Mouse (Mus musculus): Measurements from ENCODE around the gene Tcf7l1. TPM values are rescaled to one million over a fixed set of nuclear protein-coding genes. Genes with fewer than 3 reads are reported as not detected.

The Tcf7l1 gene
- polyA plus RNA-seq, 1 experiment from 2014 or later: 17.5 TPM

DNA sequence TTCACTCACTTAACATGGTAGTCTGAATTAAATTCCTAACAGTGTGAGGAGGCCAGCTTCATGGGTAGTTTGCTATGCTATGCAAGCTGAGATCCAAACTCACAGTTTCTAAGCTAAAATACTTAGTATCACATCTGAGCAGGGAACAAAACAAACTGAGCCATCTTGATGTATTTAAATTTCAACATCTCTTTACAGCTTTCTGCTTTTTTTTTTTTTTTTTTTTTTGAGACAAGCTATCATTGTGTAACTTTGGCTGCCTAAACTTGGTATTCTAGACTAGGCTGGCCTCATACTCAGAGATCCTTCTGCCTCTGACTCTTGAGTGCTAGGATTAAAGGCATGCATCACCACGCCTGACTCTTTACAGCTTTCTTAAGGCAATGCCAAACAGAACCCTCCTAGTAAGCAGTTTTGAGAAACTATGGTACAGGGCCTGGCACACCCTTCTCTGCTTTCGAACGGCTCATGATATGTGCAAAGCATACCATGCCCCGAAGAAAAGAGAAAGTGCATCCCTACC lies 180.3 kb downstream of the Tcf7l1 start:
- no peaks in the 10 kb centered on the region for H3K4me1 ChIP-seq (ENCODE audit: insufficient read depth, low read depth, low read length)
- H3K4me3 ChIP-seq (ENCODE audit: low read depth, low read length): no peak overlapping the region
- peak overlapping the region; percentile 27; the same call in 1 of the 2 replicates for H3K27ac ChIP-seq (ENCODE audit: low read length)
- H3K27me3 ChIP-seq (replicated peaks; ENCODE audit: insufficient read depth, low read length): no peaks in the 10 kb centered on the region
- DNase-seq (ENCODE audit: low spot score) (peak; percentile 62), ATAC-seq (peak; percentile 60)
- H3K36me3 ChIP-seq (ENCODE audit: insufficient read depth, low read length): peaks cover 53% of the 10 kb centered on the region
- no peaks in the 10 kb centered on the region for H3K9me3 ChIP-seq (ENCODE audit: low read length)
- TF ChIP-seq EP300 (IDR thresholded peaks at IDR 0.05) (no peak), CTCF (IDR thresholded peaks at IDR 0.05) (no peak)
- H3K9ac ChIP-seq (replicated peaks; ENCODE audit: low read depth): no peak overlapping the region
- H3K4me2 ChIP-seq (replicated peaks; ENCODE audit: low read depth, low read length): no peak overlapping the region
- WGBS: 65% methylated on average over 4 of the region's 4 CpGs

DNA sequence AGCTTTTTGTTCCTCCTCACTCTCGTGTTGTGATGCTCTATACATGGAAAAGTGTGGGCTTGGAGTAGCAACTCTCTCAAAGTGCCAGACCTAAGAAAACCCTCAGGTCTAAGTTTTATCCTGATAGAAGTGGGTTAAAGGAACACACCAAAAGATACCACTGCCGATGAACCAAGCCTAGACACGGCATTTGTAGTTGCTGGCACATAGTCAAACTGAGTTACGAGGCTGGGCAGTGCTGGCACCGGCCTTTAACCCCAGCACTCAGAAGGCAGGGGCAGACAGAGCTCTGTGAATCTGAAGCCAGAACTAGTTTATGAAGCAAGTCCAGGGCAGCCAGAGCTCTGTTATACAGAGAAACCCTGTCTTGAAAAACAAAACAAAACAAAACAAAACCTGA lies 181.4 kb downstream of the Tcf7l1 start:
- Histone ChIP-seq H3K27ac (ENCODE audit: low read length) (no peak overlapping the region), H3K4me3 (ENCODE audit: low read depth, low read length) (no peak overlapping the region), H3K36me3 (ENCODE audit: insufficient read depth, low read length) (peaks cover 49% of the 10 kb centered on the region), H3K27me3 (replicated peaks; ENCODE audit: insufficient read depth, low read length) (no peaks in the 10 kb centered on the region), H3K4me2 (replicated peaks; ENCODE audit: low read depth, low read length) (no peak overlapping the region), H3K9ac (replicated peaks; ENCODE audit: low read depth) (no peak overlapping the region), H3K9me3 (ENCODE audit: low read length) (no peaks in the 10 kb centered on the region), H3K4me1 (ENCODE audit: insufficient read depth, low read depth, low read length) (no peaks in the 10 kb centered on the region)
- WGBS: 75% methylated on average over 5 of the region's 5 CpGs
- DNase-seq (ENCODE audit: low spot score) (no peak), ATAC-seq (no peak)
- TF ChIP-seq EP300 (IDR thresholded peaks at IDR 0.05) (no peak), CTCF (IDR thresholded peaks at IDR 0.05) (no peak)

DNA sequence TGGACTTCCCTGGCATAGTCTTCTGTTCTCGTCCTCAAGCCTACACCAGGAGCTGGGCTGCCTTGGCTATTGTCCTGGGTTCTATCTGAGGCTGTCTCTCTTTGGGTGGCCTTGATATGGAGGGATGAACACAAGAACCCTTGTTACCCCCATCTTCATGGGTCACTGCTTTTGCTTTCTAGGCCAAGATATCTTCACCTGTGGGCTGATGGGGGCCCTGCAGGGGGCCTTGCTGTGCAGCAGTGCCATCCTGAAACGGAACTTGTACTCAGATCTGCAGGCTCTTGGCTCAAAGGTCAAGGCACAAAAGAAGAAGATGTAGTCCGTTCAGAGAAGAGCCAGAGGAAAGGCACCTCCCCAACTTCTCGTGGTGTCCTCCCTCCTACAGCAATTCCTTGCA lies 182.0 kb downstream of the Tcf7l1 start:
- Histone ChIP-seq H3K4me2 (replicated peaks; ENCODE audit: low read depth, low read length) (no peak overlapping the region), H3K27me3 (replicated peaks; ENCODE audit: insufficient read depth, low read length) (no peaks in the 10 kb centered on the region), H3K27ac (ENCODE audit: low read length) (no peak overlapping the region), H3K36me3 (ENCODE audit: insufficient read depth, low read length) (peaks cover 49% of the 10 kb centered on the region), H3K9me3 (ENCODE audit: low read length) (no peaks in the 10 kb centered on the region), H3K9ac (replicated peaks; ENCODE audit: low read depth) (no peak overlapping the region), H3K4me3 (ENCODE audit: low read depth, low read length) (no peak overlapping the region), H3K4me1 (ENCODE audit: insufficient read depth, low read depth, low read length) (no peaks in the 10 kb centered on the region)
- ATAC-seq: no peak
- no peak for TF ChIP-seq EP300 (IDR thresholded peaks at IDR 0.05)
- no peak for TF ChIP-seq CTCF (IDR thresholded peaks at IDR 0.05)
- WGBS: 82% methylated on average over 4 of the region's 4 CpGs
- no peak for DNase-seq (ENCODE audit: low spot score)

DNA sequence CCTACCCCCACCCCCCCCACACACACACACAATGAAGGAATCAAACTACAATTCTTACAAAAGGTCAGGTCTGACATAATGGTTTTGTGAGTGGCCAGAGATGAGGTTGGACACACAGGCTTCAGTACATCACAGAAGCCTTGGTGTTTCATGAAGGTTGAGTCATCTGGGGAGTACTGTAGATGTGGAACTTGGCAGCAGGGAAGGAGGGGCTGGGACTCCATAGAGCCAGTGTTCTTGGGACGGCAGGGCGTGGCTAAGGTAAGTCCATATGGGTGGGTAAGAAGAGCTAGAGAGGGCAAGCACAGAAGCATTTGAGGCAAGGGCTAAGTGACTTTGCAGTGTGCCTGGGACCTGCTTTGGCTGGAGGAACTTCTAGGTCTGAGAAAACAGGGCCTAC lies 185.0 kb downstream of the Tcf7l1 start:
- TF ChIP-seq CTCF (IDR thresholded peaks at IDR 0.05) (no peak), EP300 (IDR thresholded peaks at IDR 0.05) (no peak)
- ATAC-seq (peak; percentile 19), DNase-seq (ENCODE audit: low spot score) (no peak)
- peaks cover 5% of the 10 kb centered on the region; the same call in 1 of the 2 replicates for H3K4me1 ChIP-seq (ENCODE audit: insufficient read depth, low read depth, low read length)
- H3K9me3 ChIP-seq (ENCODE audit: low read length): no peaks in the 10 kb centered on the region
- 73% methylated on average over 2 of the region's 2 CpGs for WGBS
- no peaks in the 10 kb centered on the region for H3K27me3 ChIP-seq (replicated peaks; ENCODE audit: insufficient read depth, low read length)
- H3K9ac ChIP-seq (replicated peaks; ENCODE audit: low read depth): no peak overlapping the region
- H3K36me3 ChIP-seq (ENCODE audit: insufficient read depth, low read length): peaks cover 30% of the 10 kb centered on the region
- H3K4me3 ChIP-seq (ENCODE audit: low read depth, low read length): no peak overlapping the region
- H3K4me2 ChIP-seq (replicated peaks; ENCODE audit: low read depth, low read length): no peak overlapping the region
- no peak overlapping the region for H3K27ac ChIP-seq (ENCODE audit: low read length)

GRCm38 (mm10) chr6:72601732-72602131 lies 187.3 kb downstream of the Tcf7l1 start:
- peaks cover 20% of the 10 kb centered on the region for H3K4me1 ChIP-seq (ENCODE audit: insufficient read depth, low read depth, low read length)
- H3K36me3 ChIP-seq (ENCODE audit: insufficient read depth, low read length): peaks cover 19% of the 10 kb centered on the region; the same call in 1 of the 2 replicates
- H3K27me3 ChIP-seq (replicated peaks; ENCODE audit: insufficient read depth, low read length): no peaks in the 10 kb centered on the region
- H3K9me3 ChIP-seq (ENCODE audit: low read length): no peaks in the 10 kb centered on the region
- TF ChIP-seq CTCF (IDR thresholded peaks at IDR 0.05) (peak; percentile 97), EP300 (IDR thresholded peaks at IDR 0.05) (no peak)
- ATAC-seq (no peak), DNase-seq (ENCODE audit: low spot score) (peak; percentile 86)
- 44% methylated on average over 1 of the region's 1 CpGs for whole genome bisulfite sequencing
- H3K27ac ChIP-seq (ENCODE audit: low read length): no peak overlapping the region
- no peak overlapping the region for H3K4me3 ChIP-seq (ENCODE audit: low read depth, low read length)
- H3K9ac ChIP-seq (replicated peaks; ENCODE audit: low read depth): no peak overlapping the region
- H3K4me2 ChIP-seq (replicated peaks; ENCODE audit: low read depth, low read length): no peak overlapping the region

- no peaks in the 10 kb centered on the region for H3K9me3 ChIP-seq (ENCODE audit: low read length)
- H3K4me2 ChIP-seq (replicated peaks; ENCODE audit: low read depth, low read length): no peak overlapping the region
- no peak for DNase-seq (ENCODE audit: low spot score)
- no peaks in the 10 kb centered on the region for H3K27me3 ChIP-seq (replicated peaks; ENCODE audit: insufficient read depth, low read length)
- no peak overlapping the region for H3K4me3 ChIP-seq (ENCODE audit: low read depth, low read length)
- no peak overlapping the region for H3K27ac ChIP-seq (ENCODE audit: low read length)
- ATAC-seq: no peak
- H3K9ac ChIP-seq (replicated peaks; ENCODE audit: low read depth): no peak overlapping the region
- peaks cover 24% of the 10 kb centered on the region for H3K4me1 ChIP-seq (ENCODE audit: insufficient read depth, low read depth, low read length)
- TF ChIP-seq EP300 (IDR thresholded peaks at IDR 0.05) (no peak), CTCF (IDR thresholded peaks at IDR 0.05) (no peak)
- H3K36me3 ChIP-seq (ENCODE audit: insufficient read depth, low read length): 0 out of 2 replicates have a peak, but pooled peaks cover 10% of the 10 kb centered on the region
- 81% methylated on average over 12 of the region's 12 CpGs for WGBS
These were observed 188.3 kb downstream of the Tcf7l1 start for GRCm38 (mm10) chr6:72600771-72601170.

- ATAC-seq (no peak), DNase-seq (ENCODE audit: low spot score) (no peak)
- H3K9me3 ChIP-seq (ENCODE audit: low read length): no peaks in the 10 kb centered on the region
These were observed 188.8 kb downstream of the Tcf7l1 start for GRCm38 (mm10) chr6:72600216-72600615.

More at GRCm38 (mm10) chr6:72600216-72600615, 188.8 kb downstream of the Tcf7l1 start:
- no peaks in the 10 kb centered on the region for H3K27me3 ChIP-seq (replicated peaks; ENCODE audit: insufficient read depth, low read length)
- 0 out of 2 replicates have a peak, but pooled peaks cover 7% of the 10 kb centered on the region for H3K36me3 ChIP-seq (ENCODE audit: insufficient read depth, low read length)
- no peak overlapping the region for H3K9ac ChIP-seq (replicated peaks; ENCODE audit: low read depth)
- WGBS: 78% methylated on average over 6 of the region's 6 CpGs
- peaks cover 24% of the 10 kb centered on the region for H3K4me1 ChIP-seq (ENCODE audit: insufficient read depth, low read depth, low read length)
- no peak overlapping the region for H3K4me2 ChIP-seq (replicated peaks; ENCODE audit: low read depth, low read length)
- H3K27ac ChIP-seq (ENCODE audit: low read length): no peak overlapping the region
- TF ChIP-seq EP300 (IDR thresholded peaks at IDR 0.05) (no peak), CTCF (IDR thresholded peaks at IDR 0.05) (no peak)
- H3K4me3 ChIP-seq (ENCODE audit: low read depth, low read length): no peak overlapping the region
